Mouse (Mus musculus) lung, postnatal 4 days (tissue): ENCODE measurements around the gene Pdhb.
A peak's percentile ranks its signal among the peaks of the same experiment; 100 is the strongest.
"Not testable (repeated sequence)": the region's sequence is repeated elsewhere in the genome, so short reads cannot be mapped to it uniquely, and the experiment has no call there.

Source experiments
- DNase-seq, 2 experiments: peaks; one replicate each; pipeline ENCODE4 v3.0.0; 2021

The Pdhb gene

GRCm38 (mm10) chr14:8127971-8128370, 44.9 kb downstream of the Pdhb start:
- DNase-seq = no peak

GRCm38 (mm10) chr14:8124046-8124881, 48.6 kb downstream of the Pdhb start:
- no peak for DNase-seq

- DNase-seq = not testable (repeated sequence)
Measured at GRCm38 (mm10) chr14:8123611-8124010, 49.2 kb downstream of the Pdhb start.

- peak in 1 of 2 experiments; percentile 39 for DNase-seq
Measured at GRCm38 (mm10) chr14:8123141-8123540, 49.7 kb downstream of the Pdhb start.

GRCm38 (mm10) chr14:8119904-8120303, 52.9 kb downstream of the Pdhb start:
- no peak for DNase-seq

- DNase-seq = no peak
Measured at GRCm38 (mm10) chr14:8119454-8119853, 53.4 kb downstream of the Pdhb start.

- DNase-seq = no peak
Measured at GRCm38 (mm10) chr14:8117371-8117770, 55.5 kb downstream of the Pdhb start.
